Comparison of ENCODE assay signal across 30 mouse cellular contexts in the genomic region with DNA sequence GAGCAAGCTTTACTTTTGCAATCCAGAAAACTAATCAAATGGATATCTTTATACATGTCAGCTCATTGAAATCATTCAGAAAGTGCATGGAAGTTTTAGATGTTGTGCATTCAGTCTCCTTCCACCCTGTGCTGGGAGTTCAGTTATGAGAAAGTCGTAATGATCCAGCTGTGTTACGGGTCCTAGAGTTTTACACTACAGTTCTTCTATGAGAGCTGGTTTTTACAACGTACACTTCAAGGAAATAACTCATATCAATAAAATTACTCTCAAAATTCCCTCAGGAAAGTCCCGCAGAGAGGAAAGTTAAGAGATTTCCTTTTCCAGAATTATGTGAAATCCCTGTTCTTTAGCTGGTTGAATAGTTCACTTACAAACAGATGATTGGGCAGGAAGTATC.
"Had no signal": no experiment of that assay in that cellular context is flagged by ENCODE, and none has a peak within 500 bp of the region (broad histone marks: within the 10 kb centered on the region; RNA-seq: fewer than 3 reads in every experiment).

No protein-coding gene starts in this region.

- H3K4me3 ChIP-seq: left cerebral cortex, adult 2 months; limb, embryonic 15.5 days; liver, embryonic 12.5 days; liver, embryonic 13.5 days; liver, embryonic 15.5 days; lung, embryonic 15.5 days; megakaryocyte, embryonic 14.5 days; midbrain, embryonic 10.5 days; midbrain, embryonic 12.5 days; midbrain, embryonic 13.5 days; midbrain, embryonic 15.5 days; myocyte; neural tube, embryonic 12.5 days; neural tube, embryonic 13.5 days had no signal

- H3K9me3 ChIP-seq: limb, embryonic 15.5 days; liver, embryonic 12.5 days; liver, embryonic 13.5 days; liver, embryonic 15.5 days; lung, embryonic 15.5 days; midbrain, embryonic 12.5 days; midbrain, embryonic 13.5 days; midbrain, embryonic 15.5 days; neural tube, embryonic 12.5 days; neural tube, embryonic 13.5 days had no signal

- H3K4me1 ChIP-seq: limb, embryonic 15.5 days; liver, embryonic 12.5 days; liver, embryonic 13.5 days; liver, embryonic 15.5 days; lung, embryonic 15.5 days; megakaryocyte, embryonic 14.5 days; midbrain, embryonic 10.5 days; midbrain, embryonic 12.5 days; midbrain, embryonic 13.5 days; midbrain, embryonic 15.5 days; neural tube, embryonic 12.5 days; neural tube, embryonic 13.5 days had no signal

- H3K9ac ChIP-seq: limb, embryonic 15.5 days; liver, embryonic 12.5 days; liver, embryonic 13.5 days; liver, embryonic 14.5 days; liver, embryonic 15.5 days; liver, postnatal 0 days; lung, embryonic 14.5 days; lung, embryonic 15.5 days; midbrain, embryonic 12.5 days; midbrain, embryonic 13.5 days; midbrain, embryonic 15.5 days; neural tube, embryonic 12.5 days; neural tube, embryonic 13.5 days had no signal

- H3K4me2 ChIP-seq: limb, embryonic 15.5 days; liver, embryonic 11.5 days; liver, embryonic 12.5 days; liver, embryonic 13.5 days; liver, embryonic 15.5 days; lung, embryonic 14.5 days; lung, embryonic 15.5 days; midbrain, embryonic 11.5 days; midbrain, embryonic 12.5 days; midbrain, embryonic 13.5 days; midbrain, embryonic 15.5 days; neural tube, embryonic 12.5 days; neural tube, embryonic 13.5 days had no signal

- H3K27ac ChIP-seq: left cerebral cortex, adult 2 months; limb, embryonic 15.5 days; liver, embryonic 12.5 days; liver, embryonic 13.5 days; liver, embryonic 14.5 days; liver, embryonic 15.5 days; lung, embryonic 15.5 days; macrophage; midbrain, embryonic 10.5 days; midbrain, embryonic 12.5 days; midbrain, embryonic 13.5 days; midbrain, embryonic 15.5 days; neural tube, embryonic 12.5 days; neural tube, embryonic 13.5 days had no signal

- H3K27me3 ChIP-seq: limb, embryonic 15.5 days; liver, embryonic 12.5 days; liver, embryonic 13.5 days; liver, embryonic 15.5 days; lung, embryonic 15.5 days; megakaryocyte, embryonic 14.5 days; midbrain, embryonic 12.5 days; midbrain, embryonic 13.5 days; midbrain, embryonic 15.5 days; neural tube, embryonic 12.5 days; neural tube, embryonic 13.5 days had no signal

- ATAC-seq: liver, embryonic 12.5 days; liver, postnatal 0 days; lung, postnatal 0 days; midbrain, embryonic 13.5 days; midbrain, embryonic 15.5 days; midbrain, embryonic 16.5 days had no signal

- DNase-seq: left cerebral cortex, postnatal 4 days; liver; liver, embryonic 13.5 days; liver, postnatal 0 days; lung, adult 18-20 months; lung, adult 2 months; lung, embryonic 14.5 days; lung, postnatal 10 days; lung, postnatal 14 days; lung, postnatal 36 days; lung, postnatal 4 days had no signal

- H3K36me3 ChIP-seq: limb, embryonic 15.5 days; liver, embryonic 12.5 days; liver, embryonic 13.5 days; liver, embryonic 15.5 days; lung, embryonic 15.5 days; midbrain, embryonic 10.5 days; midbrain, embryonic 12.5 days; midbrain, embryonic 13.5 days; midbrain, embryonic 15.5 days; neural tube, embryonic 12.5 days; neural tube, embryonic 13.5 days had no signal
